Mouse (Mus musculus): ENCODE results near the gene Defb23.

Gene Defb23

DNA sequence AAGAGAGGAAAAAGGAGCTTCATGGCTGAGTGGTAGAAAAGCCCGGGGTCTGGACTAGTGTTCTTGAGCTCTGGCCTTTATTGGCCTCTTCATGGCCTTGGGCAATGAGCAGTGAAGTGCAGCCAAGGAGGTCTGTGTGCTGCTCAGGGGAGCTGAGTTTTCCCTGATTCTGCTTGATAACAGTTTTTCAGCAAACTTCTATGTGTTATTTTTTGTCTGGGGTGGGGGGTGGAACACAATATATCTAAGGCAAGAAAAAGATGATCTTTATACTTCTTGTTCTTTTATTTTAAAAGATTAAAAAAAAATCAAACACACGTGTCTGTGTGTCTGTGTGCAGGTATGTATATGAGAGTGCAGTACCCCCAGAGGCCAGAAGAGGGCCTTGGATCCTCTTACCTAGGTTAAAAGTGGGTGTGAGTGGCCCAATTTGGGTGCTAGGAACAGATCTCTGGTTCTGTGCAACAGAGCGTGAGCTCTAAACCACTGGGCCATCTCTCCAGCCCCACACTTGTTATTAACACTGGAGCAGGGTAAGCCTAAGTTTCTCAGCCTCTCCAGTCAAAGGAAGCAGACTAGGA lies at the start of gene Defb23:
Gene Defb23, minus strand, starts transcription at position 51 of the 581 bp plus-strand sequence.
- ChIA-PET POLR2A (interaction anchor here in 1 of 4 experiments (0.6 to 1.3 kb wide), 3 partner anchors 18 to 87 kb away, joined by 3 to 7 read pairs (median 3); no protein-coding TSS in a partner anchor), CTCF (interaction anchor here in 3 of 4 experiments (0.6 to 1.1 kb wide), 8 partner anchors 13 to 354 kb away, joined by 3 to 6 read pairs (median 3); no protein-coding TSS in a partner anchor)

- POLR2A ChIA-PET, result no interaction called here
- CTCF ChIA-PET, result interaction anchor here in 1 of 4 experiments (0.6 kb wide), 1 partner anchor 54 kb away, joined by 5 read pairs; no protein-coding TSS in a partner anchor
Measured at GRCm38 (mm10) chr2:152511592-152511991, 47.2 kb upstream of the Defb23 start, which contains the start of gene Defb26. Gene Defb26 (minus strand): TSS chr2:152511692.

- ChIA-PET POLR2A (interaction anchor here in 2 of 4 experiments (0.6 kb wide), 2 partner anchors 64 to 327 kb away, joined by 3 to 8 read pairs; no protein-coding TSS in a partner anchor), CTCF (interaction anchor here in 1 of 4 experiments (0.6 kb wide), 1 partner anchor 68 kb away, joined by 4 read pairs; no protein-coding TSS in a partner anchor)
Measured at GRCm38 (mm10) chr2:152503950-152504349, 39.5 kb upstream of the Defb23 start.

GRCm38 (mm10) chr2:152500863-152501229 lies 36.4 kb upstream of the Defb23 start:
- POLR2A ChIA-PET, result interaction anchor here in 2 of 4 experiments (0.5 to 0.9 kb wide), 2 partner anchors 136 to 169 kb away, joined by 3 to 4 read pairs; no protein-coding TSS in a partner anchor
- CTCF ChIA-PET, result interaction anchor here in 3 of 4 experiments (1.0 to 1.2 kb wide), 3 partner anchors 105 to 138 kb away, joined by 3 to 5 read pairs (median 4); no protein-coding TSS in a partner anchor

DNA sequence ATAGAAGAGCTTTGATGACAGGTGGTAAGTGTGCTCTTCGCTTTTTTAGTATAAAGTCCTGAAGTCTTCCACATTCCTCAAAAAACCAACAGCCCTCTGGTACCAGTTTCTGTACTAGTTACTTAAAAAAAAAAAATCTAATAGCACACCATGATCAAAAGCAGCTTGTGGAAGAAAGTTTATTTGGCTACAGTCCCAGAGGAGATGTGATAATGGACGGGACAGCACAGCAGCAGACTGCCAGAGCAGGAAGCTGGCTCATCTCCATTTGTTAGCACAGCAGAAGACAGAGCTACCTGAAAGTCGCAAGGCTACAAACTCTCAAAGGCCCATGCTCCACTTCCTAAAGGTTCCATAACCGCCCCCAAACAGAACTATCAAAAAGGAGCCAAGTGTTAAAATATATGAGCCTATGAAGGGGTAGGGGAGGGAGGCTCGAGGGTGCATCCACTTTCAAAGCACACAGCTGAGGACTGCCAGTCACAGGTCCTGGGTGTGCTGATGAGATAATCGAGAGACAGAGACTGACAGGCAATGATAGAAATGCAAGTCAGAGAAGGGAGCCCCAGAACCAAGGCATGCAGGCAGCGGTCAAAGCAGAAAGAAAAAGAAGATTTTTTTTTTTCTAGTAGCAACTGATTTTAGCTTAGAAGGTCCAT lies 35.9 kb upstream of the Defb23 start:
- ChIA-PET CTCF (interaction anchor here in 3 of 4 experiments (0.6 to 1.2 kb wide), 4 partner anchors 104 to 204 kb away, joined by 3 to 5 read pairs (median 4); no protein-coding TSS in a partner anchor), POLR2A (interaction anchor here in 2 of 4 experiments (0.5 to 0.9 kb wide), 3 partner anchors 135 to 906 kb away, joined by 3 to 4 read pairs (median 3); no protein-coding TSS in a partner anchor)

- ChIA-PET POLR2A (interaction anchor here in 3 of 4 experiments (0.6 to 1.9 kb wide), 7 partner anchors 8 to 278 kb away, joined by 3 to 7 read pairs (median 4); partner anchors contain the start of genes Defb22 (in 1 of the 3) and Defb23 (in 1 of the 3)), CTCF (interaction anchor here (0.5 to 1.5 kb wide), 5 partner anchors 47 to 248 kb away, joined by 3 to 10 read pairs (median 6); no protein-coding TSS in a partner anchor)
Measured at GRCm38 (mm10) chr2:152498020-152498419, 33.6 kb upstream of the Defb23 start.

DNA sequence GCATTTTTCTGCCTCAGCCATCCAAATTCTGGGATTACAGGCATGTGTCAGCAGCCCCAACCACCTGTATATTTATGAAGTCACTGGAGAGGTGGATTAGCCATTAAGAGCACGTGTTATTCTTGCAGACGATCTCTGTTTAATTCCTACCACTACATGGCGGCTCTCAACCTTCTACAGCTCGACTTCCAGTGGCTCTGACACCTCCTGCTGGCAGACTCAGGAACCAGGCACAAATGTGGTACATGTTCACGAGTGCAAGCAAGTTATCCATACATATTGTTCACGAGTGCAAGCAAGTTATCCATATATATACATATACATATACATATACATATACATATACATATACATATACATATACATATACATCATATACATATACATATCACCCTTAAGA lies 28.7 kb upstream of the Defb23 start:
- ChIA-PET CTCF (interaction anchor here in 3 of 4 experiments (0.5 to 1.3 kb wide), 5 partner anchors 15 to 130 kb away, joined by 3 to 6 read pairs (median 3); no protein-coding TSS in a partner anchor), POLR2A (interaction anchor here in 1 of 4 experiments (0.5 to 1.0 kb wide), 2 partner anchors 45 to 442 kb away, joined by 3 read pairs; no protein-coding TSS in a partner anchor)

DNA sequence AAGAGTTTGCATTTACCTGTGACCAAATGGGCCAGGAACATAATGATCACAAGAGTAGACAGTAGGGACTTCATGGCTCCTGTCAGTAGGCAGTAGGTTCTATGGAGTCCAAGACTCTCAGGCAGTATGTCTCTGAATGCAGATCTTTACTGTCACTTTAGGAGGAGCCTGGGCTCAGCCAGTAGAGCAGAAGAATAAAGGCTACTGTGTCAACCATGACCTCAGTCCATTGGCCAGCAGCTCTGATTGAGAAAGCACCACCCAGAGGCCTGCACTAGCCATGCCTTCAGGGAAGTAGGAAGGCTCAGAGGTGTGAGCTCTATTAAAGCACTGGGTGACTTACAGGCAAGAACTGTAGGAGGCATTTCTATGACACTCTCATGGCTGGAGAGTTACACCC lies 25.6 kb upstream of the Defb23 start, which contains the start of gene Defb22:
Gene Defb22, minus strand, starts transcription at position 101 of the 400 bp plus-strand sequence.
- CTCF ChIA-PET, result interaction anchor here in 3 of 4 experiments (0.5 to 1.3 kb wide), 3 partner anchors 94 to 127 kb away, joined by 3 to 7 read pairs (median 3); no protein-coding TSS in a partner anchor
- POLR2A ChIA-PET, result interaction anchor here in 2 of 4 experiments (0.9 to 1.2 kb wide), 2 partner anchors 9 to 196 kb away, joined by 3 to 4 read pairs; no protein-coding TSS in a partner anchor

DNA sequence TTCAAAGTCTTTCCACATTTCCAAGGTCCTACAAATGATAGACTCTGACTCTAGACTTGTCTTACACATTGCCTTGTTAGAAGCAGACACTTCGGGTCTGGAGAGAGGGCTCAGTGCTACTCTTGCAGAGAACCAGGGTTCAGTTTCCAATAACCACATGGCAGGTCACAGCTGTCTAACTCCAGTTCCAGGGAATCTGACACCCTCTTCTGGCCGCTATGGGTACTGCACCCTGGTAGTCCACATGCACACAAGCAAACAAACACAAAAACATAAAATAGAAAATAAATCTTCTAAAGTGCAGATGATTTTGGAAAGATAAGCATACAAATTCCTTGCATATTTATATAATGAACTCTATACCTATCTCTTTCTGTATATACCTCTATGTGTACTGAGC lies 22.6 kb upstream of the Defb23 start:
- POLR2A ChIA-PET, result interaction anchor here in 1 of 4 experiments (0.6 kb wide), 1 partner anchor 381 kb away, joined by 6 read pairs; no protein-coding TSS in a partner anchor
- CTCF ChIA-PET, result interaction anchor here in 2 of 4 experiments (0.6 to 1.0 kb wide), 4 partner anchors 23 to 777 kb away, joined by 3 to 12 read pairs (median 3); no protein-coding TSS in a partner anchor

DNA sequence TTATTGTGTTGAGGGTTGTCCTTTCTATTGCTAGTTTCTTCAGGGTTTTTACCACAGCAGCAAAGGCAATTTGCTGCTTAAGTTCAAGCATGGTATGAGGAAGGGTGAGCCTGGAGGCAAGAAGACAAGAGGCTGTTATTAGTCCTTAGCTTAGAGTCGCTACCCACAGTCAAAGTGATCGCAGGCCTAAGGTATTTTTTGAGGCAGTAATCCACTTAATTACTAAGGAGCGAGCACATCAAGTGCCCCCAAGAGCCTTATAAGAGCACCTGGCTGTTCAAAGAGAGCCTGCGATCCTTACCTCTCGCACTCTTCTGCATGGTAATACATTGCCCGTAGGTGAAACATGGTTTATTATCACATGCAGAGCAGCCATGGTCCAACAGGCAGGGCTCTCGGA lies 17.3 kb upstream of the Defb23 start:
- ChIA-PET POLR2A (no interaction called here), CTCF (no interaction called here)

DNA sequence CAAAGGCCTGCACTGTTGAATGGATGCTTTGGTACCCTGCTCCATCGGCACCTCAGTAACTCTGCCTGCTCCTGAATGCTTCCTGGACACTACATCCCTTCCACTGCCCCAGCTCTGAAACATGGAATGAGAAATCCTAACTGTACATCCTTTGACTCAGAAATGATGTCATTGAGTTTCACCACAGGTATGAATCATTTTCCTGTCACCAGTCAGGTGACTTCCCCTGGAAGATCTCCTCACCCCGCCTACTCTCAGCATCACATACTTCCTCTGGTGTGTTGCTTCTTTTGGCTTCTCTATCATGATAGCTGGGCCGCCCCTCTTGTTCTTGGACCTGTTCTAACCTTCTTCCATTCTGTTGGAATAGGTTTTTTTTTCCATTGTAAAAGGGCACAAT lies 16.5 kb upstream of the Defb23 start:
- ChIA-PET CTCF (no interaction called here), POLR2A (no interaction called here)

- ChIA-PET POLR2A (no interaction called here), CTCF (interaction anchor here in 1 of 4 experiments (0.6 kb wide), 1 partner anchor 68 kb away, joined by 3 read pairs; no protein-coding TSS in a partner anchor)
Measured at GRCm38 (mm10) chr2:152476763-152477162, 12.3 kb upstream of the Defb23 start, which contains the start of gene Defb20. Gene Defb20 (plus strand): TSS chr2:152477063.

DNA sequence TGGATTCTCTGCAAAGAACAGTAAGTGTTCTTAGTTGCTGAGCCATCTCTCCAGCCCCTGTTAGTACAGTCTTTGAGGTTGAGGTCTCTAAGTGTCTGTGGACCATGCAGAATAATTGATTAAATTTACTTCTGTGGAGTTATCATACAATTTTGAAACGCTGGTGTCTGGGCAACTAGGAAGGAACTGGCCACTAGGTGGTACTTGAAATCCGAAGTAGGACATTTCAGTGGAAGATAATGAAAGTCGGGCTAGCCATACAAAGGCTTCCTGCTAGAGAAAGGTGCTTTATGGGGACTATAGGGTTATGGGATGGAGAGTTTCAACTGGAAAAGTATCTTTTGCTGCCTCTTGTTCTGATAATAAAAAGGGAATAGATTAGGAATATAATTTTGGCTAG lies 8.0 kb upstream of the Defb23 start:
- POLR2A ChIA-PET, result interaction anchor here in 1 of 4 experiments (0.7 kb wide), 1 partner anchor 25 kb away, joined by 3 read pairs; no protein-coding TSS in a partner anchor
- CTCF ChIA-PET, result interaction anchor here in 3 of 4 experiments (0.6 to 2.2 kb wide), 3 partner anchors 12 to 100 kb away, joined by 3 to 4 read pairs (median 4); partner anchors contain the start of gene Defb21 (in 1 of the 3)

DNA sequence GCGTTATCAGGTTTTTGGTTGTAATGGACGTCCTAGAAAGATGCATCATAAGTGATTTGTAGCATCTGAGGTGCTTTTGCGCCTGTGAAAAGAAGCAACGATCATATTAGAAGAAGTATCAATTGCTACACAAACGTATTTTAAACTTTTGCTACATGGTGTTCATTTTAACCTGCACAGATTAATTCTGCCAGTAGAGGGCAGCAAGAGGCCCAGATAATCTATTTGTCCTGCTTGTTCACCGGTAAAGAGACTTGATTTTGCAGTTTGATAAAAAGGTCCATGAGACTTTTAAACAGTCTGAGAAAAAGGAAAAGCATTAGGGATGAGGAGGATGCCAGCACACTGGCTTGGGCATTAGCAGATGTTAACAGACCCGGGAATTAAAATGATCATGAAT lies 6.6 kb upstream of the Defb23 start:
- CTCF ChIA-PET, result no interaction called here
- POLR2A ChIA-PET, result no interaction called here

- ChIA-PET CTCF (no interaction called here), POLR2A (interaction anchor here in 1 of 4 experiments (0.5 kb wide), 1 partner anchor 91 kb away, joined by 4 read pairs; no protein-coding TSS in a partner anchor)
Measured at GRCm38 (mm10) chr2:152459241-152459640, 5.2 kb downstream of the Defb23 start.

DNA sequence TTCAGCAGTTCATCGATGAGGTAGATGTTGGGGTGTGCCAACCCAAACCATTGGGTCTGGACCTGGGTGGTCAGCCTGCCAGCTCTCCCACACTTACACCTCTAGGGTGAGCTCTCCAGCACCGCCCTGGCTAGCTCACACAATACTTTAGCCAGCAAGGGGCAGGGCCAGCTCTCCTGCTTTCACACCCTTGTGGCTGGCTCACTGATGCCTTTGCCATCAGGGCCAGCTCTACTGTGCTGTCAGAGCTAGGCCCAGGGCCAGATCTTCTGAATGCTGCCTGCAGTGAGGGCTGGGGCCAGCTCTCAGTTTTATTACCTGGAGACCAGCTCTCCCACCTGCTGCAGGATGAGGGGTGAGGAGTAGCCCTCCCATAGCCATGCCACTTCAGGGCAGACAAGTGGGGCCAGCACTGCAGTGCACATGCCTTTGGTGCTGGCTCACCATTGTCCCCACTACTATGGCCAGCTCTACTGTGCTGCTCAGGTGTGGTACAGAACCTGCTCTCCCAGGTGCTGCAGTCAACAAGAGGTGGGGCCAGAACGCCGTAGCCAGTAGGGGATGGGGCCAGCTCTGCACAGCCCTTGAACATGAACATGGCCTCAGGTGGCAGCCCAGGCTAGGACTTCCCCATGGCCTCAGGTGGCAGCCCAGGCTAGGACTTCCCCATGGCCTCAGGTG lies 12.2 kb downstream of the Defb23 start:
- CTCF ChIA-PET, result interaction anchor here in 1 of 4 experiments (1.0 kb wide), 1 partner anchor 12 kb away, joined by 3 read pairs; the partner anchor contains the start of gene Defb23
- POLR2A ChIA-PET, result no interaction called here

DNA sequence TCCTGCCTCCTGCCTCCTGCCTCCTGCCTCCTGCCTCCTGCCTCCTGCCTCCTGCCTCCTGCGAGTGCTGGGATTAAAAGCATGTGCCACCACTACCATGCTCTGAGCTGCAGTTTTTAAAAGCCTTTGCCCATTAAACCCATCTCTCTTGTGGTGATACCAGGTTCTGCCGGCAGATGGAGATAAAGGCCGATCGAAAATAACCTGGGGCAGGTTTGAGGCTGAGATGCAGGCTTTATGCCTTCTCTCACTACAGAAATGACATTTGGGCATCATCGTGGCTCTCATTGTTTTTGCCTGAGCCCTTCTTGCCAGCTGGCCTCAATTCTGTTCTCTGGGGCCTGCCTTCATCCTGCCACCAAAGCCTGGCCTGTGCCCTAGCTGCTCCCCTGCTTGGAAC lies 14.2 kb downstream of the Defb23 start:
- ChIA-PET CTCF (interaction anchor here (0.6 to 2.1 kb wide), 17 partner anchors 13 to 317 kb away, joined by 3 to 5 read pairs (median 3); partner anchors contain the start of genes Defb23 (in 2 of the 4), Defb36 (in 1 of the 4) and H13 (in 1 of the 4)), POLR2A (interaction anchor here in 1 of 4 experiments (0.7 kb wide), 1 partner anchor 11 kb away, joined by 4 read pairs; no protein-coding TSS in a partner anchor)

DNA sequence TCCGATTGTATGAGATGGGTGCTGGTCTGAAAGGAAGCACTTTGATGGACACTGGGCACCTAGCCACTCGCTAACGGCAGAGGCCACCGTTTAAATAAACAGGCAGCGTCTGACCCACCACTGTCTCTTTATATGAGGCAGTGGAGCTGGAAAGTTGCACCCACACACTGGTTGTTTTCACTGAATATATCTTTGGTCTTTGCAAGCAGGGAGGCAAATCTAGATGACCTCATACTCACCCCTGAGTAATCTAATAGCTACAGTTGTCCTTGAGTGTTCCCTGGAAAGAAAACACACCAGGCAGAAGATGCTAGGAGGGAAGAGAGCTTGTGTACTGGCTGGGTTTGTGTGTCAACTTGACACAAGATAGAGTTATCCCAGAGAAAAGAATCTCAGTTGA lies 17.0 kb downstream of the Defb23 start:
- CTCF ChIA-PET, result interaction anchor here in 2 of 4 experiments (0.8 to 2.5 kb wide), 4 partner anchors 10 to 84 kb away, joined by 3 to 8 read pairs (median 7); no protein-coding TSS in a partner anchor
- POLR2A ChIA-PET, result interaction anchor here in 2 of 4 experiments (0.7 to 2.0 kb wide), 4 partner anchors 11 to 103 kb away, joined by 3 to 5 read pairs (median 3); no protein-coding TSS in a partner anchor
